Mouse (Mus musculus) CD8-positive naive resting alpha-beta T cell, adult 57 days (primary cell): ENCODE results near the gene Gpld1. TPM values are rescaled to one million over a fixed set of nuclear protein-coding genes. Genes with fewer than 3 reads are reported as not detected.

ENCODE experiments used
- total RNA-seq: library from RNA; stranded (reverse); gene quantifications from one replicate; pipeline ENCODE4 v1.2.4, GENCODE M21; 2023

The Gpld1 gene
- total RNA-seq, result not detected

DNA sequence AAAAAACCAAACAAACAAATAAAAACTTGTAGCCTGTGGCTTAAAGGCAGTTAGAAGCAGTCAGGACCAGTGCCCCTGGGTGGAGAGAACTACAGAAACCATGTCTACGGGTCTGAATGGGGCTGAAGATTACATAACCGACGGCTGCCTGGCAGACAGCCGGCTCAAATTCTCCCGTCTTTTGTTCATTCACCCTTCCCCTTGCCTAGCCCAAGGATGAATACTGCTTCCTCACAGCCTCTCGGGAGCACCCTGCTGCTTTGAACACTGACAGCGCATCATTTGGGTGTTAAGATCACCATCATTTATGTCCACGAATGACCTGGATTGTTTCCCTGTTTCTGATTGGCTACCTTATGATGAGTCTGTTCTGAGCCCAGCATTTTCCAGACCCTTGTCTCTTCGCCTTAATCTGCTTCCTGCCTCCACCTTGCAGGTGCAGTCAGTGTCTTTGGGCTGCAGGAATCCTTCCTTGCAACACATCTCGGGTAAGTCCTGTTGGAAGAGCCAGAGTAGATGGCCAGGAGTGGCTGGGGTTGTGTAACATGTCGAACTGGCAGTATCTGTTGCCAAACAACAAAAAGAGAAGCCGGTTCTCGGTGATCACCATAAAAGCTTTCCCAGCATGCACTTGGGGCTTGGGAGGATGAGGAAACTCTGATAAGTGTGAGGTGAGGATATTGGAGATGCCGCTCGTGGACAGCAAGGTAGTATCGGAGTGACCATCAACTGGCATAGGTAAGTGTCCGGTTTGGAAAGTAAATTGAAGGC, at the start of gene Gpld1:
Gpld1 (plus strand) TSS at position 641 of the 771 bp plus-strand sequence.

DNA sequence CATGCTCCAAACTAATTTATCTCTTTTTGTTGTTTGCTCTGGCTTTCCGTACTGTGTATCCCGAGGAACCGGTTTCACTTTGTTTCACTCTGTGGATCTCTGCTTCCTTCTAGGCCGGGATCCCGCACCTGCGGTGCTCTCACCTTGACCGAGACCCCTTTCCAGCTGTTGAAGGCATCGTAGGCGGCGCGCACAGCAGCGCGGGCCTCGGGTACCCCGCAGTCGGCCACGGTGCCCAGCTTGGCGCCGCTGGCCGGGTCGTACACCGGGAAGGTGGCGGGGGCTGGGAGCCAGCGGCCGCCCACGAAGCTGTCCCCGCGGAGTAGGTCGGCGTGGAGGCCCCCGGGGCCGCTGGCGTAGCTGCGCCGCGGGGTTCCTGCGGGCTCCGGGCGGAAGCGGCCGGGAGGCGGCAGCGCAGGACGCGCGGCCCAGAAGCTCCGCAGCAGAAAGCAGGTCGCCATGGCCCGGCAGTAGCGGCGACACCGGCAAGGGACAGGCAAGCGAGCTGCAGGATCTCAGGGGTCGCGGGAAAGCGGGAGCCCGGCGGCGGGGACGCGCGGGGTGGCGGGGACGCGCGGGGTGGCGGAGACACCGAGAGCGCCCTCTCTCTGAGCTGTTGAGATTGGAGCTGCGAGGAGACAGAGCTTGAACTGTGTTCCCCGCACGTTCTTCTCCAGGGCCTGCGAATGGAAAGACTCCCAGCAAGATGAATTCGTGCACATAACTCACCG, 5.7 kb upstream of the Gpld1 start, which contains the start of gene Aldh5a1:
Aldh5a1 (minus strand) TSS at position 554 of the 731 bp plus-strand sequence.

DNA sequence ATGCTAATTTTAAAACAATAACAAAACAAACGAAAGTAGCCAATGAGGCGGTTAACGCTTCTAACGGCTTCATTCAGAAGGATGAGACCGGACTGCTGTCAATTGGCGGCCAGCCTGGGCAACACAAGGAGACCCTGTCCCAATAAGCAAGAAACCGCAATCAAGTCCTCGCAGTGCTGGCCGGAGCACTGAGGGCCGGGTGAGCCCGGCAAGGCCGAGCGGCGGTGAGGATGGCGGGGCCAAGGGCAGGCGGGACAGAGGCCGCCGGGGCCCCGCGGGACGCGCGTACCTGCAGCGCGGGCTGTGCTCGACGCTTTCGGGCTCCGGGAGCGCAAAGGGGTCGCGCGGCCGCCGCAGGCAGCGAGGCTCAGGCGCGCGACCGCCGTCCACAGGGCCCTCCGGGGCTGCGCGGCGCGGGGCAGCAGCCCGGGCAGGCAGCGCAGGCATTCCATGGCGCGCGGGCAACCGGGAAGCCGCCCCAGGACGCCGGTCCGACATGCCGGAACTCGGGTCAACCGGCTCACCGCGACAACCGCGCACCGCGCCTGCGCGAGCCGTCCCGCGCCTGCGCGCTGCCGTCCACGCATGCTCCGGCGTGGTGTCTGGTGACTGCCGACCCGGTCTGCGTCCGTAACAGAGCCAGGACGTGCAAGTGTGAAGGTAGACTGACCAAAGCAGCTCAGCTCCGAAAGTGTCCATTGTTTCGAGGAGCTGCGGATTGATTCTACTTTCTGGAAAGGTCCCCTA, 77.0 kb downstream of the Gpld1 start, which contains the start of gene Mrs2:
Mrs2 (minus strand) TSS at position 587 of the 747 bp plus-strand sequence.

Other genes starting within 250 kb of the Gpld1 start
- gene Armh2, start 201.9 kb upstream of the Gpld1 start, total RNA-seq, result 1.9 TPM
- 6.5 TPM for gene Gmnn, start 181.2 kb upstream of the Gpld1 start, total RNA-seq
- 145 TPM for gene BC005537, start 141.5 kb upstream of the Gpld1 start, total RNA-seq
- 20.1 TPM for gene Acot13, start 111.6 kb upstream of the Gpld1 start, total RNA-seq
- 84.0 TPM for gene Tdp2, start 111.5 kb upstream of the Gpld1 start, total RNA-seq
- gene D130043K22Rik, start 98.0 kb upstream of the Gpld1 start, total RNA-seq, result not detected
- 1.2 TPM for gene Aldh5a1, start 5.5 kb upstream of the Gpld1 start, total RNA-seq
- gene Mrs2, start 77.2 kb downstream of the Gpld1 start, total RNA-seq, result 40.9 TPM
- not detected for gene Dcdc2a, start 112.9 kb downstream of the Gpld1 start, total RNA-seq